Mouse (Mus musculus) adrenal gland, adult (tissue): ENCODE data around the gene Bpifb4.

Source experiments
- DNase-seq, 2 experiments: peaks; one replicate each; pipeline ENCODE4 v3.0.0; 2022 to 2023; ENCODE audit warnings: low spot score in 1 of 2; ENCODE audit not compliant: inconsistent age in 2 of 2

The Bpifb4 gene

GRCm38 (mm10) chr2:154004456-154004855 is 66.4 kb downstream of the Bpifb4 start:
- no peak for DNase-seq

GRCm38 (mm10) chr2:154005094-154005493 is 67.1 kb downstream of the Bpifb4 start:
- DNase-seq = peak in 1 of 2 experiments; percentile 46

DNA sequence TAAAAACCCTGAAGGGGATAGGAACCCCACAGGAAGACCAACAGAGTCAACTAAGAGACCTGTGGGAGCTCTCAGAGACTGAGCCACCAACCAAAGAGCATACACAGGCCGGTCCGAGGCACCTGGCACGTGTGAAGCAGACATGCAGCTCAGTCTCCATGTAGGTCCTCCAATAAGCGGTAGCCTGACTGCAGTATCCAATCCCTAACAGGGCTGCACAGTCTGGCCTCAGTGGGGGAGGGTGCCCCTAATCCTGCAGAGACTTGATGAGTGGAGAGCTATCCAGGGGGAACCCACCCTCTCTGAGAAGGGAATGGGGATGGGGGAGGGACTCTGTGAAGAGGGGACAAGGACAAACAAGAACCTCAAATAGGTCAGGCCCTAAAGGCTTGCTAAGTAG is 67.7 kb downstream of the Bpifb4 start:
- DNase-seq = no peak

DNA sequence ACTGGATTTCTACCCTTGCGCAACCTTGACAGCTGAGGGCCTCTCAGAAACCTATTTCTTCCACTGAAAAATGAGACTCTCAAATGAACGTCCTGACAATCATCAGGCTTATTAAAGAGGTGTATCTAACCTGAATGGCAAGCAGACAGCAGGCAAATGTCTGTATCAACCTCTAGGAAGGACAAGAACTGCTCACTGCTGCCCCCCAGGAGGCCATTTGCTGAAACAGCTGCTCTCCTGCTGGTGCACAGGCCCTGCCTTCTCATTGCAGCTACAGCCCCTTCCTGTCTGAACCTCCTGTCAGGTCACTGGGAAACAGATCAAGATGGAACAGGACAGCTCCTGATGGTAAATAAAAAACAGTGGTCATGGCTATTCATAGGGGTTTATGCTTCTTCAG is 68.3 kb downstream of the Bpifb4 start:
- peak in 1 of 2 experiments; percentile 47 for DNase-seq

DNA sequence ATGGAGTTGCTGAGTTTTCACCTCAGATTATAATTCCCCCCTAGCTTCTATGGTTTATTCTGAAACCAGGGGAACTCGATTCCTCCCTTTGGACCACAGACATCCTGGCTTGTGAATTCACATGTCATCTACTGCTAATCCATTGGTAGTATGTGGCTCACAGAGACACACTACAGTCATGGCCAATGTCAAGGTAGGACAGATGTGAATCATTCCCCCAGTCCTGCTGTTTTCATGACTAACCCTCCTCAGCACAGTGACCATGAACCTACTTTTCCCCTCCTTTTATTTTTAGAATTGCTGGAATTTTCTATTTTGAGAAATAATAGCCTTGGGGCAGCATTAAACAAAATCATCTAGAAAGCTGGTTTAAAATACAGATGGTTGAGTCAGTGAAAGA is 69.4 kb downstream of the Bpifb4 start:
- peak; percentile 17 to 79 for DNase-seq

- DNase-seq = no peak
Observed at GRCm38 (mm10) chr2:154007965-154008364, 70.0 kb downstream of the Bpifb4 start, which contains the start of gene Bpifa2. Gene Bpifa2 (plus strand): TSS chr2:154008265.
